Mouse (Mus musculus) embryonic fibroblast, embryonic 13.5 days (primary cell): ENCODE results near the gene Sfmbt1.

Source experiments
- CTCF ChIP-seq: IDR thresholded peaks from 2 replicates; pipeline ENCODE4 v1.5.1; 2011; ENCODE audit warnings: mild to moderate bottlenecking, control low read depth, low read length, moderate library complexity, borderline replicate concordance; ENCODE audit not compliant: insufficient read depth
- POLR2A ChIP-seq: IDR thresholded peaks from 2 replicates; pipeline ENCODE4 v1.6.1; 2011; ENCODE audit warnings: low read depth, mild to moderate bottlenecking, control low read depth, low read length, moderate library complexity

- no peak for TF ChIP-seq CTCF
- TF ChIP-seq POLR2A = no peak
These were observed 140.7 kb downstream of the Sfmbt1 start for GRCm38 (mm10) chr14:30855316-30855715.
